Mouse (Mus musculus): Measurements from ENCODE around the gene Mlh3. TPM values are rescaled to one million over a fixed set of nuclear protein-coding genes. Genes with fewer than 3 reads are reported as not detected.
A peak's percentile ranks its signal among the peaks of the same experiment; 100 is the strongest.

Mlh3 gene
- total and polyA plus RNA-seq, 3 experiments = 7.8 to 9.8 (median 8.3) TPM

- in situ Hi-C loops (cut with MboI; ENCODE audit: low pct_ligation_motif_present, low pct_unique_long_range_greater_than_20kb, low sequenced_read_pairs) = no loop called here
- peak overlapping the region; percentile 75 for H3K9ac ChIP-seq (ENCODE audit: insufficient read depth, low read depth)
- dilution Hi-C loops (cut with MboI; ENCODE audit: extremely low pct_ligation_motif_present, extremely low pct_unique_long_range_greater_than_20kb, low sequenced_read_pairs) = no loop called here
Observed at GRCm38 (mm10) chr12:85280105-85280844, 9.9 kb upstream of the Mlh3 start.

GRCm38 (mm10) chr12:85279396-85280080, 9.1 kb upstream of the Mlh3 start:
- Histone ChIP-seq H3K9me3 (replicated peaks; ENCODE audit: low read length) (no peaks in the 10 kb centered on the region), H3K4me3 (replicated peaks in 1 of 3; ENCODE audit: low read depth in 2 of 3, low read length in 2 of 3, poor library complexity in 1 of 3) (peak overlapping the region; percentile 63 to 79 (median 78)), H3K36me3 (replicated peaks in 1 of 2; ENCODE audit: control insufficient read depth in 1 of 2, insufficient read depth in 1 of 2, low read length in 1 of 2) (peaks cover 4 to 28% of the 10 kb centered on the region in 2 experiments), H3K4me2 (ENCODE audit: insufficient read depth, low read depth, poor library complexity, severe bottlenecking) (peak overlapping the region; percentile 65), H3K9ac (ENCODE audit: insufficient read depth, low read depth) (peak overlapping the region; percentile 75), H3K4me1 (ENCODE audit: control insufficient read depth in 1 of 2, insufficient read depth in 2 of 2) (peaks cover 2 to 28% of the 10 kb centered on the region in 2 experiments; a peak in 2 of 4 replicates), H3K27me3 (replicated peaks) (no peaks in the 10 kb centered on the region), H3K27ac (ENCODE audit: insufficient read depth, low read depth) (peak overlapping the region; percentile 27; the same call in 1 of the 2 replicates), H3K79me2 (replicated peaks; ENCODE audit: control insufficient read depth, extremely low read depth, insufficient read depth, poor library complexity, severe bottlenecking) (no peaks in the 10 kb centered on the region)
- in situ Hi-C loops (cut with MboI; ENCODE audit: low pct_ligation_motif_present, low pct_unique_long_range_greater_than_20kb, low sequenced_read_pairs) = no loop called here
- TF ChIP-seq ZNF384 (IDR thresholded peaks at IDR 0.05; ENCODE audit: low read depth, low read length) (no peak), ZC3H11A (IDR thresholded peaks at IDR 0.05; ENCODE audit: low read depth, low read length) (no peak), RAD21 (IDR thresholded peaks at IDR 0.05; ENCODE audit: low read depth, low read length) (no peak), BHLHE40 (IDR thresholded peaks at IDR 0.05; ENCODE audit: low read depth, low read length) (no peak), JUN (IDR thresholded peaks at IDR 0.05; ENCODE audit: insufficient read depth, low read depth, low read length) (no peak), TBP (conservative IDR thresholded peaks at IDR 0.05; ENCODE audit: low read depth, low read length) (no peak), IRF4 (IDR thresholded peaks at IDR 0.05; ENCODE audit: low read depth, low read length) (no peak), HCFC1 (IDR thresholded peaks at IDR 0.05; ENCODE audit: low read depth, low read length) (no peak), USF2 (conservative IDR thresholded peaks at IDR 0.05; ENCODE audit: low read depth, low read length) (no peak), JUND (conservative IDR thresholded peaks at IDR 0.05; ENCODE audit: low read depth, low read length) (no peak), USF1 (IDR thresholded peaks at IDR 0.05; ENCODE audit: low read depth, low read length) (no peak)
- no peak for DNase-seq (ENCODE audit: extremely low read depth)
- dilution Hi-C loops (cut with MboI; ENCODE audit: extremely low pct_ligation_motif_present, extremely low pct_unique_long_range_greater_than_20kb, low sequenced_read_pairs) = no loop called here

More at GRCm38 (mm10) chr12:85280105-85280844, 9.9 kb upstream of the Mlh3 start:
- peak; percentile 98 for DNase-seq (ENCODE audit: extremely low read depth)
- Histone ChIP-seq H3K36me3 (replicated peaks in 1 of 2; ENCODE audit: control insufficient read depth in 1 of 2, insufficient read depth in 1 of 2, low read length in 1 of 2) (peaks cover 4 to 21% of the 10 kb centered on the region in 2 experiments), H3K4me2 (ENCODE audit: insufficient read depth, low read depth, poor library complexity, severe bottlenecking) (peak overlapping the region; percentile 91), H3K4me1 (ENCODE audit: control insufficient read depth in 1 of 2, insufficient read depth in 2 of 2) (peaks cover 2 to 32% of the 10 kb centered on the region in 2 experiments; a peak in 2 of 4 replicates), H3K27me3 (replicated peaks) (no peaks in the 10 kb centered on the region), H3K9me3 (replicated peaks; ENCODE audit: low read length) (no peaks in the 10 kb centered on the region), H3K79me2 (replicated peaks; ENCODE audit: control insufficient read depth, extremely low read depth, insufficient read depth, poor library complexity, severe bottlenecking) (no peaks in the 10 kb centered on the region), H3K27ac (ENCODE audit: insufficient read depth, low read depth) (peak overlapping the region; percentile 27; the same call in 1 of the 2 replicates), H3K4me3 (replicated peaks in 1 of 3; ENCODE audit: low read depth in 2 of 3, low read length in 2 of 3, poor library complexity in 1 of 3) (peak overlapping the region; percentile 63 to 79 (median 78))
- TF ChIP-seq POLR2A (IDR thresholded peaks at IDR 0.05; ENCODE audit: low read depth, low read length) = peak; percentile 80
- no peak for TF ChIP-seq NRF1 (IDR thresholded peaks at IDR 0.05; ENCODE audit: low read depth, low read length)
- peak; percentile 9; the same call in 1 of the 2 replicates for TF ChIP-seq JUND (conservative IDR thresholded peaks at IDR 0.05; ENCODE audit: low read depth, low read length)
- TF ChIP-seq E2F4 (IDR thresholded peaks at IDR 0.05; ENCODE audit: insufficient replicate concordance, low read depth, low read length) = no peak
- TF ChIP-seq MXI1 (IDR thresholded peaks at IDR 0.05; ENCODE audit: low read depth, low read length) = peak; percentile 76; the same call in 1 of the 2 replicates
- TF ChIP-seq MEF2A (IDR thresholded peaks at IDR 0.05; ENCODE audit: borderline replicate concordance, low read depth, low read length) = peak; percentile 17; the same call in 1 of the 2 replicates
- peak; percentile 91 for TF ChIP-seq ZNF384 (IDR thresholded peaks at IDR 0.05; ENCODE audit: low read depth, low read length)
- no peak for TF ChIP-seq SIN3A (IDR thresholded peaks at IDR 0.05; ENCODE audit: low read length)
- peak; percentile 93 for TF ChIP-seq ZKSCAN1 (IDR thresholded peaks at IDR 0.05; ENCODE audit: borderline replicate concordance, low read depth, low read length)
- TF ChIP-seq NELFE (IDR thresholded peaks at IDR 0.05; ENCODE audit: low read depth, low read length) = peak; percentile 88
- no peak for TF ChIP-seq MAFK (IDR thresholded peaks at IDR 0.05; ENCODE audit: insufficient replicate concordance, low read length)
- TF ChIP-seq MAX (IDR thresholded peaks at IDR 0.05; ENCODE audit: low read length) = 0 out of 2 replicates have a peak, but pooled peaks have one; percentile 12
- no peak; the same call in 1 of the 2 replicates for TF ChIP-seq TBP (conservative IDR thresholded peaks at IDR 0.05; ENCODE audit: low read depth, low read length)
- TF ChIP-seq ETS1 (conservative IDR thresholded peaks at IDR 0.05; ENCODE audit: low read depth, low read length) = peak; percentile 55; the same call in 1 of the 2 replicates
- TF ChIP-seq JUN (IDR thresholded peaks at IDR 0.05; ENCODE audit: insufficient read depth, low read depth, low read length) = 0 out of 2 replicates have a peak, but pooled peaks have one; percentile 2
- no peak for TF ChIP-seq MYC (IDR thresholded peaks at IDR 0.05; ENCODE audit: low read depth, low read length)
- TF ChIP-seq BHLHE40 (IDR thresholded peaks at IDR 0.05; ENCODE audit: low read depth, low read length) = peak; percentile 99
- peak; percentile 35; the same call in 1 of the 2 replicates for TF ChIP-seq POLR2AphosphoS2 (IDR thresholded peaks at IDR 0.05; ENCODE audit: low read depth, low read length)
- TF ChIP-seq GABPA (IDR thresholded peaks at IDR 0.05; ENCODE audit: insufficient replicate concordance, low read depth, low read length) = no peak
- peak; percentile 64 for TF ChIP-seq HCFC1 (IDR thresholded peaks at IDR 0.05; ENCODE audit: low read depth, low read length)
- TF ChIP-seq CHD1 (IDR thresholded peaks at IDR 0.05; ENCODE audit: low read depth, low read length) = 0 out of 2 replicates have a peak, but pooled peaks have one; percentile 61
- TF ChIP-seq RAD21 (IDR thresholded peaks at IDR 0.05; ENCODE audit: low read depth, low read length) = no peak
- peak; percentile 21; the same call in 1 of the 2 replicates for TF ChIP-seq EP300 (IDR thresholded peaks at IDR 0.05; ENCODE audit: low read length)
- 0 out of 2 replicates have a peak, but pooled peaks have one; percentile 54 for TF ChIP-seq RCOR1 (conservative IDR thresholded peaks at IDR 0.05; ENCODE audit: low read depth, low read length)
- peak; percentile 53 for TF ChIP-seq IRF4 (IDR thresholded peaks at IDR 0.05; ENCODE audit: low read depth, low read length)
- TF ChIP-seq ZC3H11A (IDR thresholded peaks at IDR 0.05; ENCODE audit: low read depth, low read length) = no peak
- peak; percentile 98 for TF ChIP-seq ELF1 (IDR thresholded peaks at IDR 0.05; ENCODE audit: low read depth, low read length)
- TF ChIP-seq CHD2 (IDR thresholded peaks at IDR 0.05; ENCODE audit: low read length) = peak; percentile 96
- TF ChIP-seq UBTF (IDR thresholded peaks at IDR 0.05; ENCODE audit: low read depth, low read length) = no peak
- TF ChIP-seq TCF12 (IDR thresholded peaks at IDR 0.05; ENCODE audit: low read depth, low read length) = peak; percentile 73
- peak; percentile 88 for TF ChIP-seq ZMIZ1 (IDR thresholded peaks at IDR 0.05; ENCODE audit: low read depth, low read length)
